ENCODE assay signal across 18 mouse cellular contexts in the genomic region with DNA sequence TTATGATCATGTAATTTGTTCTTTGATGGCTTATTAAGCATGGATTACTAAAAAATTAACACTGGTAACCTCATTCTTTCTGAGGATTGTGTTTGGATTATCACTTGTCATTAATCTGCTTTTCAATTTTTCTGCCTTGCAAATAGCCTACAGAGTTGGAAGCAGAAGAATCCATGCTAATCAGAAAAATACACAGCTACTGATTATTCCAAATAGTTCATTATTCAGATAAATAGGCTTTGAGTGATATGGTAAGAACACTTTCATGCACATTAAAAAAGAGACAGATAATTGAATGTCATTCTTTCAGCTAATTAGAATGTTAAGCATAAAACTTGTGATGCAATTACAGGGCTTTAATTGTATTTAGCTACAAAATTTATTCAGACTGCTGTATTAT.
"Had no signal": no experiment of that assay in that cellular context is flagged by ENCODE, and none has a peak within 500 bp of the region (broad histone marks: within the 10 kb centered on the region; RNA-seq: fewer than 3 reads in every experiment).

No protein-coding gene starts in this region.

- H3K4me2 ChIP-seq: lung, embryonic 15.5 days; midbrain, embryonic 11.5 days; midbrain, embryonic 13.5 days; midbrain, embryonic 15.5 days; neural tube, embryonic 12.5 days; stomach, embryonic 15.5 days had no signal

- H3K9me3 ChIP-seq: lung, embryonic 15.5 days; megakaryocyte, embryonic 14.5 days; midbrain, embryonic 13.5 days; midbrain, embryonic 15.5 days; neural tube, embryonic 12.5 days; stomach, embryonic 15.5 days had no signal

- H3K9ac ChIP-seq: liver, postnatal 0 days; lung, embryonic 15.5 days; midbrain, embryonic 13.5 days; midbrain, embryonic 15.5 days; neural tube, embryonic 12.5 days; stomach, embryonic 15.5 days had no signal

- H3K36me3 ChIP-seq: lung, embryonic 15.5 days; midbrain, embryonic 13.5 days; midbrain, embryonic 15.5 days; neural tube, embryonic 12.5 days; stomach, embryonic 15.5 days had no signal

- H3K4me1 ChIP-seq: lung, embryonic 15.5 days; megakaryocyte, embryonic 14.5 days; midbrain, embryonic 13.5 days; midbrain, embryonic 15.5 days; neural tube, embryonic 12.5 days; stomach, embryonic 15.5 days had no signal

- DNase-seq: liver, postnatal 0 days; lung, adult 2 months; lung, postnatal 14 days; lung, postnatal 36 days; right cerebral cortex, postnatal 14 days; thymus, adult 2 months; thymus, postnatal 25 days; thymus, postnatal 4 days had no signal

- H3K27me3 ChIP-seq: lung, embryonic 15.5 days; megakaryocyte, embryonic 14.5 days; midbrain, embryonic 13.5 days; midbrain, embryonic 15.5 days; neural tube, embryonic 12.5 days; stomach, embryonic 15.5 days had no signal

- H3K27ac ChIP-seq: lung, embryonic 15.5 days; macrophage; midbrain, embryonic 13.5 days; midbrain, embryonic 15.5 days; neural tube, embryonic 12.5 days; stomach, embryonic 15.5 days; stomach, postnatal 0 days had no signal

- H3K4me3 ChIP-seq: lung, embryonic 15.5 days; megakaryocyte, embryonic 14.5 days; midbrain, embryonic 13.5 days; midbrain, embryonic 15.5 days; neural tube, embryonic 12.5 days; stomach, embryonic 15.5 days had no signal

- ATAC-seq: liver, postnatal 0 days; lung, postnatal 0 days; midbrain, embryonic 13.5 days; midbrain, embryonic 15.5 days had no signal
